Mouse (Mus musculus): ENCODE measurements around the gene 3110009E18Rik.

- peak; percentile 95 for TF ChIP-seq CTCF (IDR thresholded peaks at IDR 0.05)
- TF ChIP-seq EP300 (IDR thresholded peaks at IDR 0.05), result no peak
Observed at GRCm38 (mm10) chr1:120197189-120197588, 76.2 kb downstream of the 3110009E18Rik start.

Data from lung, postnatal 0 days (tissue).